Mouse (Mus musculus): ENCODE data around the gene Odf3l1.

DNA sequence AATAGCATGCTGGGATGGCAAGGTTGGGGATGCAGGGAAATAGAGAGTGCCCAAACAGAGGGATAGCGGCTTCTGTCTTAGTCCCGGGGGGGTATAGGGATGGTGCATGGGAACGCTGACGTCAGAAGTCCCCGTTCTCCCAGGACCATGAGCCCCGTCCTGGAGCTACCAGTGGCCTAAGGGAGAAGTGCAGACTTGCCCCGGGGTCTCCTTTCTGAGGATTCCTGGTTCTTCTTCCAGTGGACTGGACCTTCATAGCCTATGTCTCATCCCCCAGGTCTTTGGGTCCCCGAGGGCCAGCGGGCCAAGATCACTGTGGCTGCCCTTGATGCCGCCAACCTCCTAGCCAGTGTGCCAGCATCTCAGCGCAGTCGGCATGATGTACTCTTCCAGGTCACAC is 32.3 kb upstream of the Odf3l1 start:
- TF ChIP-seq CTCF (IDR thresholded peaks at IDR 0.05; ENCODE audit: borderline replicate concordance, insufficient read depth, low read depth, low read length) (no peak), POLR2A (IDR thresholded peaks at IDR 0.05; ENCODE audit: borderline replicate concordance, insufficient read depth, low read length) (no peak)
